Mouse (Mus musculus) embryonic facial prominence, embryonic 12.5 days (tissue): ENCODE results near the gene Clba1. TPM values are rescaled to one million over a fixed set of nuclear protein-coding genes. Genes with fewer than 3 reads are reported as not detected.
"Not testable (repeated sequence)": the region's sequence is repeated elsewhere in the genome, so short reads cannot be mapped to it uniquely, and the experiment has no call there.

Source experiments
- ATAC-seq: fragments of 200-750 bp; cut with Nextera tagmentation; 2 replicates; pipeline ENCODE4 v1.8.0; 2017; ENCODE audit not compliant: insufficient number of reproducible peaks, insufficient read depth, low FRiP score, low TSS enrichment
- H3K27ac ChIP-seq: fragments of 300-500 bp; sonication (generic); 2 replicates; pipeline ENCODE4 v1.5.1; 2016; ENCODE audit warnings: mild to moderate bottlenecking
- H3K27me3 ChIP-seq: fragments of 300-500 bp; sonication (generic); 2 replicates; pipeline ENCODE4 v1.6.1; 2016; ENCODE audit warnings: mild to moderate bottlenecking, moderate library complexity
- H3K36me3 ChIP-seq: fragments of 300-500 bp; sonication (generic); 2 replicates; pipeline ENCODE4 v1.6.1; 2016; ENCODE audit warnings: mild to moderate bottlenecking
- H3K4me1 ChIP-seq: fragments of 300-500 bp; sonication (generic); 2 replicates; pipeline ENCODE4 v1.6.1; 2016
- H3K4me2 ChIP-seq: fragments of 300-500 bp; sonication (generic); replicated peaks from 2 replicates; pipeline ENCODE4 v1.6.1; 2016; ENCODE audit warnings: mild to moderate bottlenecking, moderate library complexity
- H3K4me3 ChIP-seq: fragments of 300-500 bp; sonication (generic); 2 replicates; pipeline ENCODE4 v1.5.1; 2016; ENCODE audit warnings: mild to moderate bottlenecking
- H3K9ac ChIP-seq: fragments of 300-500 bp; sonication (generic); 2 replicates; pipeline ENCODE4 v1.6.1; 2016; ENCODE audit warnings: mild to moderate bottlenecking, moderate library complexity
- H3K9me3 ChIP-seq: fragments of 300-500 bp; sonication (generic); 2 replicates; pipeline ENCODE4 v1.6.1; 2016; ENCODE audit warnings: mild to moderate bottlenecking, moderate library complexity
- WGBS: fragments of 180-500 bp; shearing (Covaris S2); methylation state at CpG from one replicate; pipeline ENCODE4 v1.1.7; 2016; 5-methylcytosine and 5-hydroxymethylcytosine counted together
- polyA plus RNA-seq: library from polyadenylated mRNA; unstranded; fragments of >200 nt; fragmentation: Nextera tagmentation; extraction: Ambion mirVana; gene quantifications from 2 replicates; pipeline ENCODE4 v1.2.1, GENCODE M21; 2016

Clba1 gene
- polyA plus RNA-seq, 1 experiment from 2014 or later: 9.6 TPM

GRCm38 (mm10) chr12:112840209-112841086 lies 31.7 kb downstream of the Clba1 start:
- WGBS: 80% methylated on average over 25 of the region's 25 CpGs
- H3K36me3 ChIP-seq: no peaks in the 10 kb centered on the region
- no peak for ATAC-seq
- H3K4me1 ChIP-seq: no peaks in the 10 kb centered on the region
- H3K9me3 ChIP-seq: no peaks in the 10 kb centered on the region
- no peak overlapping the region for H3K4me3 ChIP-seq
- no peak overlapping the region for H3K9ac ChIP-seq
- no peak overlapping the region for H3K4me2 ChIP-seq
- H3K27ac ChIP-seq: no peak overlapping the region
- H3K27me3 ChIP-seq: no peaks in the 10 kb centered on the region

GRCm38 (mm10) chr12:112841338-112841892 lies 32.7 kb downstream of the Clba1 start:
- 70% methylated on average over 4 of the region's 4 CpGs for WGBS
- H3K9ac ChIP-seq, H3K4me1 ChIP-seq, H3K4me2 ChIP-seq, H3K9me3 ChIP-seq, H3K27me3 ChIP-seq, H3K27ac ChIP-seq, ATAC-seq, H3K4me3 ChIP-seq, H3K36me3 ChIP-seq: not testable (repeated sequence)

- H3K4me2 ChIP-seq, H3K9me3 ChIP-seq, H3K27ac ChIP-seq, H3K4me1 ChIP-seq, H3K36me3 ChIP-seq, H3K4me3 ChIP-seq, ATAC-seq, H3K27me3 ChIP-seq, H3K9ac ChIP-seq: not testable (repeated sequence)
- WGBS: 78% methylated on average over 2 of the region's 2 CpGs
These were observed 33.4 kb downstream of the Clba1 start for GRCm38 (mm10) chr12:112842128-112842527.

- Histone ChIP-seq H3K27me3 (no peaks in the 10 kb centered on the region), H3K4me1 (no peaks in the 10 kb centered on the region), H3K4me2 (no peak overlapping the region), H3K36me3 (no peaks in the 10 kb centered on the region), H3K27ac (no peak overlapping the region), H3K9me3 (no peaks in the 10 kb centered on the region), H3K4me3 (no peak overlapping the region), H3K9ac (no peak overlapping the region)
- ATAC-seq: no peak
- WGBS: 30% methylated on average over 3 of the region's 3 CpGs
These were observed 35.1 kb downstream of the Clba1 start for GRCm38 (mm10) chr12:112843803-112844202.

- H3K27ac ChIP-seq: no peak overlapping the region
- no peaks in the 10 kb centered on the region for H3K36me3 ChIP-seq
- WGBS: 86% methylated on average over 2 of the region's 2 CpGs
- no peak overlapping the region for H3K4me2 ChIP-seq
- no peak overlapping the region for H3K9ac ChIP-seq
- no peak overlapping the region for H3K4me3 ChIP-seq
- ATAC-seq: no peak
- no peaks in the 10 kb centered on the region for H3K9me3 ChIP-seq
- no peaks in the 10 kb centered on the region for H3K27me3 ChIP-seq
- H3K4me1 ChIP-seq: no peaks in the 10 kb centered on the region
These were observed 39.1 kb downstream of the Clba1 start for GRCm38 (mm10) chr12:112847880-112848279.

GRCm38 (mm10) chr12:112849235-112850022 lies 40.7 kb downstream of the Clba1 start:
- Histone ChIP-seq H3K4me3 (no peak overlapping the region), H3K9ac (no peak overlapping the region), H3K9me3 (no peaks in the 10 kb centered on the region), H3K36me3 (no peaks in the 10 kb centered on the region), H3K27me3 (no peaks in the 10 kb centered on the region), H3K4me2 (no peak overlapping the region), H3K4me1 (no peaks in the 10 kb centered on the region), H3K27ac (no peak overlapping the region)
- no peak for ATAC-seq
- 75% methylated on average over 11 of the region's 11 CpGs for WGBS

GRCm38 (mm10) chr12:112850344-112850743 lies 41.6 kb downstream of the Clba1 start:
- Histone ChIP-seq H3K9me3 (no peaks in the 10 kb centered on the region), H3K27ac (no peak overlapping the region), H3K27me3 (no peaks in the 10 kb centered on the region), H3K4me2 (no peak overlapping the region), H3K4me3 (no peak overlapping the region), H3K9ac (no peak overlapping the region), H3K36me3 (no peaks in the 10 kb centered on the region), H3K4me1 (no peaks in the 10 kb centered on the region)
- ATAC-seq: no peak
- WGBS: 81% methylated on average over 9 of the region's 9 CpGs

GRCm38 (mm10) chr12:112851116-112851515 lies 42.4 kb downstream of the Clba1 start:
- Histone ChIP-seq H3K27me3 (no peaks in the 10 kb centered on the region), H3K9me3 (no peaks in the 10 kb centered on the region), H3K4me3 (no peak overlapping the region), H3K9ac (no peak overlapping the region), H3K4me2 (no peak overlapping the region), H3K4me1 (no peaks in the 10 kb centered on the region), H3K27ac (no peak overlapping the region), H3K36me3 (no peaks in the 10 kb centered on the region)
- WGBS: 48% methylated on average over 8 of the region's 8 CpGs
- no peak for ATAC-seq

GRCm38 (mm10) chr12:112853050-112853729 lies 44.5 kb downstream of the Clba1 start:
- H3K4me2 ChIP-seq: no peak overlapping the region
- no peak overlapping the region for H3K27ac ChIP-seq
- H3K36me3 ChIP-seq: no peaks in the 10 kb centered on the region
- no peaks in the 10 kb centered on the region for H3K4me1 ChIP-seq
- 85% methylated on average over 11 of the region's 11 CpGs for WGBS
- H3K9ac ChIP-seq: no peak overlapping the region
- H3K27me3 ChIP-seq: no peaks in the 10 kb centered on the region
- no peaks in the 10 kb centered on the region for H3K9me3 ChIP-seq
- ATAC-seq: no peak
- no peak overlapping the region for H3K4me3 ChIP-seq

GRCm38 (mm10) chr12:112854610-112855333 lies 46.0 kb downstream of the Clba1 start:
- Histone ChIP-seq H3K4me1 (no peaks in the 10 kb centered on the region), H3K9ac (no peak overlapping the region), H3K9me3 (no peaks in the 10 kb centered on the region), H3K36me3 (no peaks in the 10 kb centered on the region), H3K27ac (no peak overlapping the region), H3K27me3 (no peaks in the 10 kb centered on the region), H3K4me2 (no peak overlapping the region), H3K4me3 (no peak overlapping the region)
- ATAC-seq: no peak
- WGBS: 75% methylated on average over 7 of the region's 7 CpGs

- no peak for ATAC-seq
- H3K9ac ChIP-seq: no peak overlapping the region
These were observed 47.6 kb downstream of the Clba1 start for GRCm38 (mm10) chr12:112856338-112856737.

More at GRCm38 (mm10) chr12:112856338-112856737, 47.6 kb downstream of the Clba1 start:
- Histone ChIP-seq H3K9me3 (no peaks in the 10 kb centered on the region), H3K36me3 (no peaks in the 10 kb centered on the region), H3K4me1 (no peaks in the 10 kb centered on the region), H3K27me3 (no peaks in the 10 kb centered on the region), H3K4me2 (no peak overlapping the region), H3K4me3 (no peak overlapping the region), H3K27ac (no peak overlapping the region)
- 89% methylated on average over 3 of the region's 3 CpGs for WGBS
